Mouse (Mus musculus) CD4-positive naive resting alpha-beta T cell, adult 76 days (primary cell): ENCODE results near the gene Rhox2c. TPM values are rescaled to one million over a fixed set of nuclear protein-coding genes. Genes with fewer than 3 reads are reported as not detected.

Experiments
- total RNA-seq: library from RNA; stranded (reverse); gene quantifications from one replicate; pipeline ENCODE4 v1.2.4, GENCODE M21; 2023

The Rhox2c gene
- total RNA-seq: not detected

DNA sequence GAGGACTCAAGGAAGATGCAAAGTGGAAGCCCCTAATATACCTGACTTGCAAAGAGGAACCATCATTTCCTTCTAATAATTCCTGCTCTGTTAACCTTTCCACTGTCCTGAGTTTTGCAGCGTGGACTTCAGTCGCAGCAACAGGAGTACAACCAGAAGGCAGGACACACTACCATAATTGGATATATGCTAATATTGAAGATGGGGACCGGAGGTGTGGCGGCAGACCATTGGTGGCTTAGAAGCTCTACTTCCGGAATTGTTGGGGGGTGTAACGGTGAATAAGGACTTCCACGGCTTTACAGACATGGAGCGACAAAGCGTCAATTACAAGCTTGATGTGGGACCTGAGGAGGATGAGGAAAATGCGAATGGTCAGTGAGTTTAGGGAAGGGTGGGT is at the start of gene Rhox2c:
Gene Rhox2c (plus strand): TSS at position 301 of the 400 bp plus-strand sequence.

DNA sequence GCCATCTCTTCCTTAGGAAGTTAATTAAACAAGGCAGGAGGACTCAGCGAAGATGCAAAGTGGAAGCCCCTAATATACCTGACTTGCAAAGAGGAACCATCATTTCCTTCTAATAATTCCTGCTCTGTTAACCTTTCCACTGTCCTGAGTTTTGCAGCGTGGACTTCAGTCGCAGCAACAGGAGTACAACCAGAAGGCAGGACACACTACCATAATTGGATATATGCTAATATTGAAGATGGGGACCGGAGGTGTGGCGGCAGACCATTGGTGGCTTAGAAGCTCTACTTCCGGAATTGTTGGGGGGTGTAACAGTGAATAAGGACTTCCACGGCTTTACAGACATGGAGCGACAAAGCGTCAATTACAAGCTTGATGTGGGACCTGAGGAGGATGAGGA is 41.7 kb upstream of the Rhox2c start, which contains the start of gene Rhox2b:
Gene Rhox2b (plus strand): TSS at position 301 of the 400 bp plus-strand sequence.

DNA sequence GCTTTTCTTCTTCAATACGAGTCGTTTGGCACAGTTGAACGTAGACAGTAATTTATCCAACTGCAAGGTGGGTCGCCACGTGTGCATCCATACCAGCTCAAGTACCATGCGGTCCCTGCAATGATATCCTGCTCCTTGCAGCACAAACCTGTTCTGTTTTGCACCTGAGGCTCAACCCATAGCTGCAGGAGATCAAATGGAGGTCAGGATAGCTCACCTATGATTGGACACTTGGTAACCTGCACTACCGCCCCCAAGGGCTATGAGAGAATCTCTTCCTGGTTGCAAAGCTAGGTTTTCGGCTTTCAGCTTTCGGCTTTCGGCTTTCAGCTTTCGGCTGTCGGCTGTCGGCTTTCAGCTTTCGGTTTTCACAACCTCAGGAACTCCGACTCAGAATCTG is 21.3 kb upstream of the Rhox2c start, which contains the start of gene Rhox4b:
Gene Rhox4b (plus strand): TSS at position 301 of the 400 bp plus-strand sequence.

DNA sequence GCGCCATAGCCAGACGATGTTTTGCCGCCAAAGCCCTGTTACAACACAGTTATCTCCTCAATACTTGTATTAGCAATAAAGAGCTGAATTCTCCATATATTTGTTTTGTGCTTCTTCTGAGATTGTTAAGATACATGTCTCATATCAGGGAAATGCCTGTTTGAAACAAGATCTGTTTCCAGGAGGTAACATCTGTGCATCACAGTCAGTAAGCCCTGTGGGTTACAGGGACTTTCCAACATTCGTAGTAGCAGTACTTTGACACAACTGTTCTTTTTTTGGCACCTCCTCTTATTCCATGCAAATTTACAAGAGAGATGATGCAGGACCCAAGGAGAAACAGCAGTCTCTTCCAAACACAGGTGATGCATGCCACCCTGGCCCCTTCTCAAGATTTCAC is 4.8 kb downstream of the Rhox2c start, which contains the start of gene Rhox3c:
Gene Rhox3c (plus strand): TSS at position 301 of the 400 bp plus-strand sequence.

DNA sequence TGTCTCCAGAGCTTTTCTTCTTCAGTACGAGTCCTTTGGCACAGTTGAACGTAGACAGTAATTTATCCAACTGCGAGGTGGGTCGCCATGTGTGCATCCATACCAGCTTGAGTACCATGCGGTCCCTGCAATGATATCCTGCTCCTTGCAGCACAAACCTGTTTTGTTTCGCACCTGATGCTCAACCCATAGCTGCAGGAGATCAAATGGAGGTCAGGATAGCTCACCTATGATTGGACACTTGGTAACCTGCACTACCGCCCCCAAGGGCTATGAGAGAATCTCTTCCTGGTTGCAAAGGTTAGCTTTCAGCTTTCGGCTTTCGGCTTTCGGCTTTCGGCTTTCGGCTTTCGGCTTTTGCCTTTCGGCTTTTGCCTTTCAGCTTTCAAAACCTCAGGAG is 26.6 kb downstream of the Rhox2c start, which contains the start of gene Rhox4c:
Gene Rhox4c (plus strand): TSS at position 301 of the 400 bp plus-strand sequence.

DNA sequence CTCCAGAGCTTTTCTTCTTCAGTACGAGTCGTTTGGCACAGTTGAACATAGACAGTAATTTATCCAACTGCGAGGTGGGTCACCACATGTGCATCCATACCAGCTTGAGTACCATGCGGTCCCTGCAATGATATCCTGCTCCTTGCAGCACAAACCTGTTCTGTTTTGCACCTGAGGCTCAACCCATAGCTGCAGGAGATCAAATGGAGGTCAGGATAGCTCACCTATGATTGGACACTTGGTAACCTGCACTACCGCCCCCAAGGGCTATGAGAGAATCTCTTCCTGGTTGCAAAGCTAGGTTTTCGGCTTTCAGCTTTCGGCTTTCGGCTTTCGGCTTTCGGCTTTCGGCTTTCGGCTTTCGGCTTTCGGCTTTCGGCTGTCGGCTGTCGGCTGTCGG is 60.6 kb downstream of the Rhox2c start, which contains the start of gene Rhox4d:
Gene Rhox4d (plus strand): TSS at position 301 of the 400 bp plus-strand sequence.

Other genes with a start within 250 kb of the Rhox2c start
- gene Gm9, start 242.6 kb upstream of the Rhox2c start, total RNA-seq: not detected
- not detected for gene Rhox1, start 231.4 kb upstream of the Rhox2c start, total RNA-seq
- not detected for gene Rhox2a, start 208.7 kb upstream of the Rhox2c start, total RNA-seq
- gene Rhox3a, start 203.8 kb upstream of the Rhox2c start, total RNA-seq: not detected
- not detected for gene Rhox4a, start 188.3 kb upstream of the Rhox2c start, total RNA-seq
- gene Rhox3a2, start 73.7 kb upstream of the Rhox2c start, total RNA-seq: not detected
- not detected for gene Rhox4a2, start 62.8 kb upstream of the Rhox2c start, total RNA-seq
- gene Rhox2b, start 41.6 kb upstream of the Rhox2c start, total RNA-seq: not detected
- gene Rhox4b, start 21.2 kb upstream of the Rhox2c start, total RNA-seq: not detected
- not detected for gene Rhox3c, start 4.9 kb downstream of the Rhox2c start, total RNA-seq
- gene Rhox4c, start 26.7 kb downstream of the Rhox2c start, total RNA-seq: not detected
- gene Rhox2d, start 39.7 kb downstream of the Rhox2c start, total RNA-seq: not detected
- gene Rhox4d, start 60.7 kb downstream of the Rhox2c start, total RNA-seq: not detected
- gene Rhox2e, start 76.8 kb downstream of the Rhox2c start, total RNA-seq: not detected
- not detected for gene Rhox3e, start 88.3 kb downstream of the Rhox2c start, total RNA-seq
- gene Rhox4e, start 103.7 kb downstream of the Rhox2c start, total RNA-seq: not detected
- gene Rhox2f, start 117.7 kb downstream of the Rhox2c start, total RNA-seq: not detected
- not detected for gene Rhox3f, start 127.3 kb downstream of the Rhox2c start, total RNA-seq
- not detected for gene Rhox4f, start 154.0 kb downstream of the Rhox2c start, total RNA-seq
- not detected for gene Rhox3g, start 174.9 kb downstream of the Rhox2c start, total RNA-seq
- gene Rhox2g, start 189.8 kb downstream of the Rhox2c start, total RNA-seq: not detected
- not detected for gene Rhox4g, start 197.6 kb downstream of the Rhox2c start, total RNA-seq
- gene Rhox3h, start 215.1 kb downstream of the Rhox2c start, total RNA-seq: not detected
- gene Rhox2h, start 219.6 kb downstream of the Rhox2c start, total RNA-seq: not detected